Mouse (Mus musculus) embryonic fibroblast, embryonic 13.5 days (primary cell): ENCODE data around the gene Inf2.

Source experiments
- CTCF ChIP-seq: IDR thresholded peaks from 2 replicates; pipeline ENCODE4 v1.5.1; 2011; ENCODE audit warnings: mild to moderate bottlenecking, control low read depth, low read length, moderate library complexity, borderline replicate concordance; ENCODE audit not compliant: insufficient read depth
- POLR2A ChIP-seq: IDR thresholded peaks from 2 replicates; pipeline ENCODE4 v1.6.1; 2011; ENCODE audit warnings: low read depth, mild to moderate bottlenecking, control low read depth, low read length, moderate library complexity

- TF ChIP-seq POLR2A: no peak
- TF ChIP-seq CTCF: no peak
These were observed 49.1 kb upstream of the Inf2 start for GRCm38 (mm10) chr12:112539466-112539965.
